Mouse (Mus musculus): Measurements from ENCODE around the gene Dab1. TPM values are rescaled to one million over a fixed set of nuclear protein-coding genes. Genes with fewer than 3 reads are reported as not detected.

Gene Dab1
- total RNA-seq, 2 experiments from 2014 or later = 0.57 to 1.2 TPM

- DNase-seq = no peak
Measured at GRCm38 (mm10) chr4:104384704-104385103, 765.5 kb downstream of the Dab1 start.

GRCm38 (mm10) chr4:104385272-104385671 lies 766.1 kb downstream of the Dab1 start:
- no peak for DNase-seq

GRCm38 (mm10) chr4:104395515-104395914 lies 776.4 kb downstream of the Dab1 start:
- DNase-seq = no peak

GRCm38 (mm10) chr4:104396095-104396494 lies 776.9 kb downstream of the Dab1 start:
- DNase-seq = peak; percentile 4

GRCm38 (mm10) chr4:104399106-104399730 lies 780.1 kb downstream of the Dab1 start:
- DNase-seq = no peak

- DNase-seq = no peak
Measured at GRCm38 (mm10) chr4:104404099-104404498, 784.9 kb downstream of the Dab1 start.

GRCm38 (mm10) chr4:104410922-104411321 lies 791.8 kb downstream of the Dab1 start:
- no peak for DNase-seq

- no peak for DNase-seq
Measured at GRCm38 (mm10) chr4:104415482-104415881, 796.3 kb downstream of the Dab1 start.

GRCm38 (mm10) chr4:104418354-104418753 lies 799.2 kb downstream of the Dab1 start:
- DNase-seq = no peak

- DNase-seq = no peak
Measured at GRCm38 (mm10) chr4:104420983-104421680, 802.0 kb downstream of the Dab1 start.

- no peak for DNase-seq
Measured at GRCm38 (mm10) chr4:104429127-104429526, 810.0 kb downstream of the Dab1 start.

- no peak for DNase-seq
Measured at GRCm38 (mm10) chr4:104431231-104431855, 812.2 kb downstream of the Dab1 start.

GRCm38 (mm10) chr4:104432150-104432549 lies 813.0 kb downstream of the Dab1 start:
- DNase-seq = no peak

GRCm38 (mm10) chr4:104435736-104436135 lies 816.6 kb downstream of the Dab1 start:
- DNase-seq = no peak

GRCm38 (mm10) chr4:104436411-104436810 lies 817.3 kb downstream of the Dab1 start:
- DNase-seq = no peak

GRCm38 (mm10) chr4:104438730-104439129 lies 819.6 kb downstream of the Dab1 start:
- DNase-seq = no peak

- no peak for DNase-seq
Measured at GRCm38 (mm10) chr4:104439641-104440040, 820.5 kb downstream of the Dab1 start.

GRCm38 (mm10) chr4:104442925-104443747 lies 824.0 kb downstream of the Dab1 start:
- DNase-seq = no peak

GRCm38 (mm10) chr4:104443775-104444174 lies 824.6 kb downstream of the Dab1 start:
- DNase-seq = no peak

GRCm38 (mm10) chr4:104444985-104445384 lies 825.8 kb downstream of the Dab1 start:
- DNase-seq = no peak

GRCm38 (mm10) chr4:104448199-104448598 lies 829.0 kb downstream of the Dab1 start:
- no peak for DNase-seq

- DNase-seq = no peak
Measured at GRCm38 (mm10) chr4:104450645-104451044, 831.5 kb downstream of the Dab1 start.

- no peak for DNase-seq
Measured at GRCm38 (mm10) chr4:104452587-104452986, 833.4 kb downstream of the Dab1 start.

Data from adrenal gland, postnatal 10 days (tissue).